Mouse (Mus musculus) bone marrow macrophage, adult 2 months (primary cell): ENCODE measurements around the gene Rab27a. TPM values are rescaled to one million over a fixed set of nuclear protein-coding genes. Genes with fewer than 3 reads are reported as not detected.

Experiments used
- H3K27ac ChIP-seq: 2 replicates; pipeline ENCODE4 v1.5.1; 2012; ENCODE audit warnings: low read depth, low read length; ENCODE audit not compliant: insufficient read depth
- H3K4me1 ChIP-seq: 2 replicates; pipeline ENCODE4 v1.6.1; 2012; ENCODE audit warnings: low read length; ENCODE audit not compliant: control insufficient read depth, insufficient read depth
- H3K4me3 ChIP-seq: 2 replicates; pipeline ENCODE4 v1.5.1; 2012; ENCODE audit warnings: mild to moderate bottlenecking, low read length, moderate library complexity; ENCODE audit not compliant: insufficient read depth
- CTCF ChIP-seq: IDR thresholded peaks from 2 replicates; pipeline ENCODE4 v1.5.1; 2012; ENCODE audit warnings: low read depth, mild to moderate bottlenecking, low read length, moderate library complexity
- POLR2A ChIP-seq: IDR thresholded peaks from 2 replicates; pipeline ENCODE4 v1.6.1; 2012; ENCODE audit warnings: mild to moderate bottlenecking, low read depth, low read length, borderline replicate concordance
- polyA plus RNA-seq: library from polyadenylated mRNA; stranded (reverse); fragments of >200 nt; gene quantifications from 2 replicates; pipeline ENCODE4 v1.2.4, GENCODE M21; 2012; ENCODE audit not compliant: missing spikeins, insufficient read depth, insufficient read length

Gene Rab27a
- polyA plus RNA-seq, 1 experiment = 3.0 TPM

- peak within 1 kb of the TSS; percentile 53 for H3K27ac ChIP-seq
- H3K4me1 ChIP-seq = peaks cover 3% of the 10 kb centered on the region
- TF ChIP-seq POLR2A = no peak
- no peak for TF ChIP-seq CTCF
- H3K4me3 ChIP-seq = peak within 1 kb of the TSS; percentile 78
Observed at GRCm38 (mm10) chr9:73040080-73040479, 4.6 kb upstream of the Rab27a start, which contains the start of gene Pigb. Gene Pigb, minus strand, starts transcription at chr9:73040378.

GRCm38 (mm10) chr9:73045204-73045603 lies 550 bp downstream of the Rab27a start:
- no peak overlapping the region for H3K27ac ChIP-seq
- peak overlapping the region; percentile 66 for H3K4me3 ChIP-seq
- H3K4me1 ChIP-seq = peaks cover 3% of the 10 kb centered on the region
- TF ChIP-seq POLR2A (no peak), CTCF (no peak)

GRCm38 (mm10) chr9:73045711-73046110 lies 1.1 kb downstream of the Rab27a start:
- H3K27ac ChIP-seq = no peak overlapping the region
- no peak overlapping the region for H3K4me3 ChIP-seq
- H3K4me1 ChIP-seq = peaks cover 3% of the 10 kb centered on the region
- no peak for TF ChIP-seq CTCF
- no peak for TF ChIP-seq POLR2A

- Histone ChIP-seq H3K4me1 (no peaks in the 10 kb centered on the region), H3K27ac (no peak overlapping the region), H3K4me3 (no peak overlapping the region)
- TF ChIP-seq POLR2A (no peak), CTCF (no peak)
Observed at GRCm38 (mm10) chr9:73047906-73048305, 3.3 kb downstream of the Rab27a start.

- no peak overlapping the region for H3K4me3 ChIP-seq
- no peak overlapping the region for H3K27ac ChIP-seq
- no peaks in the 10 kb centered on the region for H3K4me1 ChIP-seq
- TF ChIP-seq CTCF (no peak), POLR2A (no peak)
Observed at GRCm38 (mm10) chr9:73048927-73049326, 4.3 kb downstream of the Rab27a start.

DNA sequence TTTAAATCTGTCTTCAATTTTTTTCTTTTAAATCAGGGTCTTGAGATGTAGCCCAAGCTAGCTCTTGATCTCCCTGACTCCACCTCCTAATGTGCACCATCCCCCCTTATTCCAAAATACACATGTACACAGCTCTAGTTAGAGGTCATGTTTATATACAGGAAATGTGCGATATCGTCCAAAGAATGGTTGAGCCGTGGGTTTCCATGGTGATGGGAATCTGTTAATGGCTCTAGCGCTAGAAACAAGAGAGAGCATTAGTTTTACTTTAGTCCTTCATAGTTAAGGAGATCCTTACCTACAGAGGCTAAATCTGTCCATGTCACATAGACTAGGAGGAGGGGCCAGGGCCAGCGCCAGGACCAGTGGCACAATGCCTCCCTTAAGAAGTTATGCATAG lies 5.2 kb downstream of the Rab27a start:
- no peak for TF ChIP-seq POLR2A
- TF ChIP-seq CTCF = no peak
- Histone ChIP-seq H3K4me3 (no peak overlapping the region), H3K4me1 (no peaks in the 10 kb centered on the region), H3K27ac (no peak overlapping the region)

DNA sequence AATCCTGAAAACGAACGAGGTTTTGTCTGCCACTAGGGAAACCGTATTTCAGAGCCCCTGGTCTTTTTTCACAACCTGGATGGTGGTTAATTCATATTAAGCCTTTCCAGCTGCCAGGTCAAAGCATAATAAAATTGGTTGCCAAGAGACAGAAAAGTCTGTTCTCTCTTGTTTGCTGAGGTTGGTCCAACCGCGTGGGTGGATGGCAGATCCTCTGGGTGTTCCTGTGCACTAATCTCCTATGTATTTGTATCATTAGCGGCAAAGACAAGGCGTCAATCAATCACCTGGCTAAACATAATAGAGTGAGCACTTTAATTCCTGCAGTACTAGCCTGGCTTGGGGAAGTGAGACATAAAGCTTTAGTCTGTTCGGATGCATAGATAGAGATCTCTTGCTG lies 6.0 kb downstream of the Rab27a start:
- Histone ChIP-seq H3K4me3 (no peak overlapping the region), H3K4me1 (no peaks in the 10 kb centered on the region), H3K27ac (no peak overlapping the region)
- TF ChIP-seq POLR2A (no peak), CTCF (no peak)

- no peak overlapping the region for H3K4me3 ChIP-seq
- no peaks in the 10 kb centered on the region for H3K4me1 ChIP-seq
- TF ChIP-seq POLR2A = no peak
- no peak for TF ChIP-seq CTCF
- no peak overlapping the region for H3K27ac ChIP-seq
Observed at GRCm38 (mm10) chr9:73055441-73055911, 10.8 kb downstream of the Rab27a start.

DNA sequence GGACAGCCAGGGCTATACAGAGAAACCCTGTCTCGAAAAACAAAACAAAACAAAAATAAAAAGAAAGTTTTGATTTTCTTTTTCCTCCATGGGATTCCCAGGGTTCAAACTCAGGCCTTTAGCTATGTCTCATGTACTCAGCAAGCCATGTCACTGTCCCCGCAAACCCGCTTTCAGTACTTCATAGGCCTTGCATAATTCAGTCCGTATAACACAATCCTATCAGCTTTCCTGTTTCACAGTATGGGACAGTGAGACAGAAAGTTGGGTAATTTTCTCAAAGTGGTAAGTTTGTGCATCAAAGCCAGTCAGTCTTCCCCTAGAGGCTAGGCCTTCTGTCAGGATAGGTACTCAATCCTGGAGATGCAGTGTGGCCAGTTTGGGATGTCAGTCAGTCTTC lies 14.6 kb downstream of the Rab27a start:
- H3K27ac ChIP-seq = no peak overlapping the region
- TF ChIP-seq CTCF (no peak), POLR2A (no peak)
- no peak overlapping the region for H3K4me3 ChIP-seq
- H3K4me1 ChIP-seq = no peaks in the 10 kb centered on the region

DNA sequence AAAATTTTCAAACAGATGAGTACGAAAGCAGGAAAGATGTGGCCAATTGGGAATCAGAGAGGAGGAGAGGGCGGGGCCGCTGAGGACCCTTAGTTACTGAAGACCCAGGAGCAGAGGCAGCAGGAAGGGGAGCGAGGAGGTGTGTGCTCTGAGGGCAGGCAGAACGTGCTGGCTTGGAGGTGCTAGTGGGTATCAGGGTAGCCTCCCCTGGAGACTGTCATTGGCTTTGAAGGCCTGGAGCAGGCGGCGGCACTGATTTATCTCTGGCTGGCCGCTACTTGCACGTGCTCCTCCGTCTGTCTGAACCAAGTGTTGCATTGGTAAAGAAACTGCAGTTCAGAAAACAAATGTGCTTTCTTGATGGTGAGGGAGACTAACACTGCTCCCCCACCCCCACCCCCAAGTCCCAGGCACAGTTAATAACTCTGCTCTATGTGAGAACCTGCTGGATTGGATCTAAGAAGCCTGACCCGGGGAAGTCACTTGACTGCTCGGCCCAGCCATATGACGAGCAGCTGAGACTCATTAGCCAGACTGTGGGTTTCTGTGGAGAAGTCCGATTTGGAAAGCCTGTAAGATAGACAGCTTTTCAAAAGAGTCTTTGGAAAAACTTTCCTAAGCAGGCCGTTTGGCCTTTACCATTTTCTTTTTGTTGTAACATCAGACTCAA lies 19.1 kb downstream of the Rab27a start:
- Histone ChIP-seq H3K27ac (no peak overlapping the region), H3K4me3 (no peak overlapping the region), H3K4me1 (no peaks in the 10 kb centered on the region)
- TF ChIP-seq CTCF (no peak), POLR2A (no peak)
